Mouse (Mus musculus) hindbrain, embryonic 11.5 days (tissue): ENCODE results near the gene Fgd3. TPM values are rescaled to one million over a fixed set of nuclear protein-coding genes. Genes with fewer than 3 reads are reported as not detected.

Experiments used
- ATAC-seq: fragments of 200-750 bp; cut with Nextera tagmentation; 2 replicates; pipeline ENCODE4 v1.8.0; 2017; ENCODE audit warnings: mild to moderate bottlenecking, moderate TSS enrichment, moderate library complexity; ENCODE audit not compliant: low FRiP score
- DNase-seq: peaks from one replicate; pipeline ENCODE4 v3.0.0-alpha.2; 2015; ENCODE audit warnings: low spot score
- H3K27ac ChIP-seq: fragments of 300-500 bp; sonication (generic); 2 replicates; pipeline ENCODE4 v1.5.1; 2014; ENCODE audit warnings: mild to moderate bottlenecking, low read depth, low read length
- H3K27me3 ChIP-seq: fragments of 300-500 bp; sonication (generic); 2 replicates; pipeline ENCODE4 v1.6.1; 2014; ENCODE audit warnings: mild to moderate bottlenecking, low read length, moderate library complexity, mixed read lengths; ENCODE audit not compliant: control insufficient read depth, insufficient read depth
- H3K36me3 ChIP-seq: fragments of 300-500 bp; sonication (generic); 2 replicates; pipeline ENCODE4 v1.6.1; 2014; ENCODE audit warnings: mild to moderate bottlenecking, low read length, moderate library complexity, mixed read lengths; ENCODE audit not compliant: control insufficient read depth, insufficient read depth
- H3K4me1 ChIP-seq: fragments of 300-500 bp; sonication (generic); replicated peaks from 2 replicates; pipeline ENCODE4 v1.6.1; 2014; ENCODE audit warnings: low read length, mixed read lengths; ENCODE audit not compliant: control insufficient read depth, insufficient read depth
- H3K4me2 ChIP-seq: fragments of 300-500 bp; sonication (generic); replicated peaks from 2 replicates; pipeline ENCODE4 v1.6.1; 2014; ENCODE audit warnings: mild to moderate bottlenecking, low read depth, low read length
- H3K4me3 ChIP-seq: fragments of 300-500 bp; sonication (generic); 2 replicates; pipeline ENCODE4 v1.5.1; 2014; ENCODE audit warnings: low read depth, low read length
- H3K9ac ChIP-seq: fragments of 300-500 bp; sonication (generic); 2 replicates; pipeline ENCODE4 v1.6.1; 2014; ENCODE audit warnings: low read depth, low read length
- H3K9me3 ChIP-seq: fragments of 300-500 bp; sonication (generic); 2 replicates; pipeline ENCODE4 v1.6.1; 2016; ENCODE audit warnings: low read length; ENCODE audit not compliant: control insufficient read depth
- WGBS: fragments of 180-500 bp; shearing (Covaris S2); extraction: QIAGEN DNeasy Blood & Tissue Kit; methylation state at CpG from one replicate; pipeline ENCODE4 v1.1.7; 2014; 5-methylcytosine and 5-hydroxymethylcytosine counted together
- polyA plus RNA-seq: library from polyadenylated mRNA; unstranded; fragments of >200 nt; fragmentation: Nextera tagmentation; extraction: Ambion mirVana; gene quantifications from 2 replicates; pipeline ENCODE4 v1.2.1, GENCODE M21; 2014

Gene Fgd3
- polyA plus RNA-seq, 1 experiment from 2014 or later: 1.1 TPM

- Histone ChIP-seq H3K27ac (no peak overlapping the region), H3K9me3 (no peaks in the 10 kb centered on the region), H3K27me3 (peaks cover 23% of the 10 kb centered on the region), H3K4me2 (no peak overlapping the region), H3K4me1 (peaks cover 4% of the 10 kb centered on the region; the same call in 1 of the 2 replicates), H3K36me3 (no peaks in the 10 kb centered on the region), H3K4me3 (no peak overlapping the region), H3K9ac (no peak overlapping the region)
- no peak for ATAC-seq
- WGBS: 48% methylated on average over 4 of the region's 4 CpGs
- no peak for DNase-seq
Measured at GRCm38 (mm10) chr13:49250716-49251517, 69.2 kb downstream of the Fgd3 start.

DNA sequence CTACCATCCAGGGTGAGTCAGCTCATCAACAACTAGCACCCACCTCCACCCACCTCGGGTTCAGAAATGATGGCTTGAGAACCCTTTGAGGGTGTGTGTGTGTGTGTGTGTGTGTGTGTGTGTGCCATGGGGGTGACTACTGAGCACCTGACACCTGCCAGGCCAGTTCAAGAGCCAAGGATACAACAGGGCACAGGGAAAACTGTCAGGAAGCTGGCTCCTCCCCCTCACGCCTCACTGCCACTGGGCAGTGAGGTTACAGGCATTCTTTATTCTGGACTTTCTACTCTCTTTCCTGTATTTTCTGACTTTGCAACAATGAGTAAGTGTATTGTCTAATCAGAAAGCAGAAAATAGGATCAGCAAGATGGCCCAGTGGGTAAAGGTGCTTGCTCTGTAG lies 70.5 kb downstream of the Fgd3 start:
- 73% methylated on average over 2 of the region's 2 CpGs for WGBS
- Histone ChIP-seq H3K36me3 (no peaks in the 10 kb centered on the region), H3K9ac (no peak overlapping the region), H3K4me3 (no peak overlapping the region), H3K27ac (no peak overlapping the region), H3K4me2 (no peak overlapping the region), H3K4me1 (peaks cover 4% of the 10 kb centered on the region; the same call in 1 of the 2 replicates), H3K9me3 (no peaks in the 10 kb centered on the region), H3K27me3 (peaks cover 23% of the 10 kb centered on the region)
- no peak for DNase-seq
- ATAC-seq: no peak

DNA sequence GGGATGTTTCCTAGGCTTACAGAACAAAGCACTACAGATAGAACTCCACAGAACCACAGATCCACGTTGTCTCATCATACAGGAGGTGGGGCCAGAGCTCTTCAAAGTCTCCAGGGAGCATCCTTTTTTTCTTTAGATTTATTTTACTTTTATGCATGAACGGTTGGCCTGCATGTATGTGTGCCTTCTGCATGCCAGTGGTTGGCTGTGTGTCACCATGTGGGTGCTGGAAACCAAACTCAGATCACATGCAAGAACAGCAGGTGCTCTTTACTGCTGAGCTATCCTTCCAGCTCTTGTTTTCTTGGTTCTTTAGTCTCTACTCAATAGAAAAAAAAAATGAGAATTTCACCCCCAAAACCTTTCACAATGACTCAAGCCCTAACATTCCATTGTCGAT lies 71.2 kb downstream of the Fgd3 start:
- 54% methylated on average over 3 of the region's 3 CpGs for WGBS
- H3K4me3 ChIP-seq: no peak overlapping the region
- H3K36me3 ChIP-seq: no peaks in the 10 kb centered on the region
- no peak overlapping the region for H3K9ac ChIP-seq
- no peaks in the 10 kb centered on the region for H3K9me3 ChIP-seq
- peaks cover 4% of the 10 kb centered on the region; the same call in 1 of the 2 replicates for H3K4me1 ChIP-seq
- H3K27me3 ChIP-seq: peaks cover 23% of the 10 kb centered on the region
- H3K27ac ChIP-seq: no peak overlapping the region
- no peak overlapping the region for H3K4me2 ChIP-seq
- DNase-seq: no peak
- ATAC-seq: no peak

DNA sequence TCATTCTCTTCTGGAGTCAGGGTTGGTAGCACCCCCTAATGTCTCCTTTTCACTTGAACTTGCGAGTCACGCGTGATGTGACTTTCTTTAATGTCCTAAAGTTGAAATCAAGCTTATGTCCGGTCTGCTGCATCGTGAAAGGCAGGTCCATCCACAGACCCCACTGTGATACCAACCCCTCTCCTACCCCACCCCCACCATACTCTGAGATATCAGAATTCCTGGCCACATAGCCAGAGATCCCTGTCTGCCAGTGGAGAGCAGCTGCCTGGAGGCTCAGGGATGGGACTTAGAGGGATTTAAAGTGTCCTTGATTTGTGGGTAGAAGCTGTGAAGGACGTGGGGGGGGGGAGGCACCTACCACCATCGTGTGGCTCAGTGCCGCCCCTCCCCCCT lies 71.6 kb downstream of the Fgd3 start, which contains the start of gene Susd3:
Gene Susd3, minus strand, starts transcription at position 240 of the 396 bp plus-strand sequence.
- 12% methylated on average over 7 of the region's 8 CpGs for WGBS
- Histone ChIP-seq H3K4me2 (peak within 1 kb of the TSS; percentile 55), H3K9ac (no peak within 1 kb of the TSS), H3K27ac (no peak within 1 kb of the TSS), H3K27me3 (peaks cover 23% of the 10 kb centered on the region), H3K4me1 (peaks cover 4% of the 10 kb centered on the region; the same call in 1 of the 2 replicates), H3K4me3 (peak within 1 kb of the TSS; percentile 29), H3K9me3 (no peaks in the 10 kb centered on the region), H3K36me3 (no peaks in the 10 kb centered on the region)
- DNase-seq: no peak
- no peak for ATAC-seq

DNA sequence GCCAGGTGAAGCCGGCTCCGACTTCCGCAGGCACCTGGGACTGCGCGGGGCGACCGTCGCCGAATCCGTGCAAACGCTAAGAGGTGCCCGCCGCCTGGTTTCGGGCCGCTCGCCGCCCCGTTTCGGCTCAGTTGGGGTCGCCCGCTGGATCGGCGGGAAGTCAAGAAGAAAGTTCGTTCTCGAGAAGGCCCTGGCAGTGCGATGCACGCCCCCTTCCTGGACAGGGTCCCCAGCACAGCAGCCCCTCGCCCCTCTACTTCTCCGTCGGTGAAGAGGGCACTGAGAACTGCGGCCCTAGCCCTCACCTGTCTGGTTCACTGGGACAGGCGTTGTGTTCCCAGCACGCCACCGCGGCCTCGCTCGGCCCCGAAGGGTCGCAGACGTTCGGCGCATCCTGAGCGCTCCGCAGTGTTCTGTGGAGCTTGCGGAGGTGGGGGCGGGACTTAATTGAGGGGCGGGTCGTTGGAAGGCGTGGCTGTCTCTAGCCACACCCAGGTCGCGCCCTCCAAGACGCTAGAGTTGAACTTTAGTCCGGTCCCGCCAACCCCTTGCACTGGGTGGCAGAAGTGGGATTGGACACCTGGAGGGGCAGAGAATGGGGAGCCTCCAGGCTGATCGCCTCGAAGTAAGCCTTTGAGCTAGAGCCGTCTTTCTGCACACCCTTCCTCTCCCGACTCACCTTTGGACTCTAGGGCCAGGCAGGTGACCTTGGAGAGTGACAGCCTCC lies 72.2 kb downstream of the Fgd3 start:
- peak overlapping the region; percentile 29 for H3K4me3 ChIP-seq
- DNase-seq: peak; percentile 54
- no peak overlapping the region for H3K9ac ChIP-seq
- H3K9me3 ChIP-seq: no peaks in the 10 kb centered on the region
- ATAC-seq: peak; percentile 43; the same call in 1 of the 2 replicates
- no peaks in the 10 kb centered on the region for H3K36me3 ChIP-seq
- peaks cover 23% of the 10 kb centered on the region for H3K27me3 ChIP-seq
- WGBS: 2% methylated on average over 58 of the region's 58 CpGs
- peak overlapping the region; percentile 55 for H3K4me2 ChIP-seq
- peaks cover 4% of the 10 kb centered on the region; the same call in 1 of the 2 replicates for H3K4me1 ChIP-seq
- no peak overlapping the region for H3K27ac ChIP-seq

DNA sequence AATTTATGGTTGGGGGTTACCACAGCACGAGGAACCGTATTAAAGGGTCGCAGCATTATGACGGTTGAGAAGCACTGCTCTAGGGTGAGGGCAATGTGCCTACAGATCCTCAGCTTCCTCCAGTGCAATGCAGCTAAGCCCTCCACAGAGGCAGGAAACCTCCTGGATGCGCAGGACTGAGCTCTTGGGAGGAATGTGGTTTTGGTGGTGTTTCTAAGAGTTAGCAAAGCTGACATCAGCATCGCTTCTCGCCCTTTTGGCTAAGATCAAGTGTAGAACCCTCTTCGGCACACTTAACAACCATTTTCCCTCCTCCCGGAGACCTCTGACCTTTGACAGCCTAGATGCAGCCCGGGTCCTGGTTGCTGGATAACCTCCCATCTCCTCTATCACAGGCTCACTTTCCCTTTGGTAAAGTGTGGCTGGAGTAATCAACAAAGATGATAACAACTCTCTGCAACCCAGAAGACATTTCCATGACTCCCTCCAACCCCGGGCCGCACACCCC lies 72.8 kb downstream of the Fgd3 start:
- WGBS: 30% methylated on average over 12 of the region's 12 CpGs
- DNase-seq: peak; percentile 20
- Histone ChIP-seq H3K9ac (no peak overlapping the region), H3K27ac (no peak overlapping the region), H3K4me1 (peaks cover 4% of the 10 kb centered on the region; the same call in 1 of the 2 replicates), H3K4me2 (peak overlapping the region; percentile 55), H3K36me3 (no peaks in the 10 kb centered on the region), H3K4me3 (peak overlapping the region; percentile 29), H3K27me3 (peaks cover 23% of the 10 kb centered on the region), H3K9me3 (no peaks in the 10 kb centered on the region)
- ATAC-seq: no peak

DNA sequence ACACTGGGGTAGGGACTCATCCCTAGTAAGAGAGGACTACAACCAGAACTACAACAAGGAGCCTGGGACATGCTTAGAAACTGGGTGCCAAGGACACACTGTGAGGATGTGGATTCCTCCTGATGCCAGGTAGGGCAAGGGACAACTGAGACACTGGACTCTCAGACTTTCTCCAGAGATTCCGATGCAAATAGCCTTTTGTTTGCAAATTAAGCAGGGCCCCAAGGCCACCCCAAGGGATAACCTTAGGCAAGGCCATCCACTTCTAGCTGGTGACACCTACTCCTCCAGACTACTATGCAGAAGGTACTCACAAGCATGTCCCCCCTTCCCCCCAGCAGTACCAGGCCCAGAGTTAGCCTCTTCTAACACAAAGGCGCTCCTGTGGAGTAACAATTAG lies 73.5 kb downstream of the Fgd3 start:
- no peak for ATAC-seq
- Histone ChIP-seq H3K9ac (no peak overlapping the region), H3K9me3 (no peaks in the 10 kb centered on the region), H3K36me3 (no peaks in the 10 kb centered on the region), H3K4me3 (no peak overlapping the region), H3K4me1 (peaks cover 4% of the 10 kb centered on the region; the same call in 1 of the 2 replicates), H3K4me2 (no peak overlapping the region), H3K27me3 (peaks cover 23% of the 10 kb centered on the region), H3K27ac (no peak overlapping the region)
- WGBS: 62% methylated on average over 2 of the region's 2 CpGs
- DNase-seq: no peak

DNA sequence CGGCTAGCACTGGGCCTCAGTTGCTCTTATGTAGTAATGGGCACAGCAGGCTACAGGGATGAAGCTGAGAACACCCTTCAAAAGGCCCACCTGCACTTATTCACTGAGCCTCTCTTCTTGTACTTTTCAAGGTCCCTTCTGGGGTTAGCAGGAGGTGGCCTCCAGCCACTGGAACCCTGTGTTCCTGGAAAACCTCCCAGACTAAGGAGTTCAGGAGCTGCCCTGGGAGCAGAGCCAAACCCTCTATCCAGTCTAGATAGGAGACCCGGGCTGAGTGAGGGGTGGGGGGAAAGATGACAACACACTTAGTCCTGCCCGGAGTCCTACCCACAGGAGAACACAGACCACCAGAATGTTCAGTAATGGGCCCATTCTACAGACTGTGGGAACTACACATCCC lies 74.1 kb downstream of the Fgd3 start:
- 89% methylated on average over 3 of the region's 3 CpGs for WGBS
- DNase-seq (no peak), ATAC-seq (no peak)
- Histone ChIP-seq H3K9ac (no peak overlapping the region), H3K9me3 (no peaks in the 10 kb centered on the region), H3K4me1 (peaks cover 4% of the 10 kb centered on the region; the same call in 1 of the 2 replicates), H3K36me3 (no peaks in the 10 kb centered on the region), H3K27me3 (peaks cover 23% of the 10 kb centered on the region), H3K27ac (no peak overlapping the region), H3K4me2 (no peak overlapping the region), H3K4me3 (no peak overlapping the region)
